Mouse (Mus musculus): ENCODE data around the gene Lonp1.

GRCm38 (mm10) chr17:56566918-56567317 is 59.8 kb downstream of the Lonp1 start:
- no peak for TF ChIP-seq CTCF (IDR thresholded peaks at IDR 0.05; ENCODE audit: control insufficient read depth, insufficient read depth, insufficient read length)
- TF ChIP-seq MYOD1 (IDR thresholded peaks at IDR 0.05; ENCODE audit: control insufficient read depth, insufficient read length, low read depth) = no peak
